In genomic region chr3:33843801-33844632, GRCm38 (mm10) we compare ENCODE assay signal across 8 mouse cellular contexts. TPM values are rescaled to one million over a fixed set of nuclear protein-coding genes. Genes with fewer than 3 reads are reported as not detected.
DNase-seq lines count a peak whose midpoint lies in the region; ATAC-seq lines count a peak whose summit lies in the region.

Gene Ccdc39 (minus strand): TSS chr3:33844310.

- peak within 1 kb of the TSS; percentile 85 for H3K4me2 ChIP-seq in hindbrain, embryonic 15.5 days

- peak within 1 kb of the TSS; percentile 74 for H3K4me3 ChIP-seq in hindbrain, embryonic 15.5 days

- H3K9me3 ChIP-seq in hindbrain, embryonic 15.5 days: no peaks in the 10 kb centered on the region

- 4% methylated on average over 26 of the region's 26 CpGs for WGBS in hindbrain, embryonic 15.5 days

- H3K9ac ChIP-seq in hindbrain, embryonic 15.5 days: peak within 1 kb of the TSS; percentile 63

- H3K36me3 ChIP-seq in hindbrain, embryonic 15.5 days: no peaks in the 10 kb centered on the region

- no peaks in the 10 kb centered on the region for H3K27me3 ChIP-seq in hindbrain, embryonic 15.5 days

- peaks cover 12% of the 10 kb centered on the region; the same call in 1 of the 2 replicates for H3K4me1 ChIP-seq in hindbrain, embryonic 15.5 days (replicated peaks)

- peak within 1 kb of the TSS; percentile 81 for H3K27ac ChIP-seq in hindbrain, embryonic 15.5 days (replicated peaks)

- peak; percentile 29 for DNase-seq in WW6 (ENCODE audit: low read depth, low spot score)
- DNase-seq in cerebellum, postnatal 25 days: peak; percentile 76 to 85
- DNase-seq in frontal cortex, postnatal 36 days (ENCODE audit: low spot score in 2 of 2): peak; percentile 77 to 88
- DNase-seq in layer of hippocampus, postnatal 36 days: peak; percentile 78 to 81
- DNase-seq in lung, postnatal 25 days (ENCODE audit: low spot score): peak; percentile 65
- peak; percentile 53 for DNase-seq in retina, postnatal 7 days (ENCODE audit: low read depth, low spot score)
- DNase-seq in urinary bladder, postnatal 36 days (ENCODE audit: low spot score in 2 of 2): peak; percentile 27 to 57

- ATAC-seq in hindbrain, embryonic 15.5 days (ENCODE audit: low FRiP score, low read depth): peak; percentile 95

RNA-seq across cellular contexts. Expression of gene Ccdc39, which starts in this region (rescaled TPM):
- polyA plus RNA-seq in hindbrain, embryonic 15.5 days (2015; fragmentation: Nextera tagmentation; extraction: Ambion mirVana): 16.6 and 17.3 TPM in 2 replicates
- 10 to 100 TPM; 22.4 to 30.3 TPM for total RNA-seq in layer of hippocampus, postnatal 36 days (2021)

Comparison
In these comparisons a context has a peak if more than half of its experiments do, and no peak if none do; other contexts are left out.
1. Peak in every context shown above with its lines: DNase-seq, ATAC-seq, H3K4me3 ChIP-seq and H3K27ac ChIP-seq.
2. DNase-seq: peak in every context shown above with its lines; median percentile 82 in frontal cortex, postnatal 36 days; 80 in cerebellum, postnatal 25 days; 80 in layer of hippocampus, postnatal 36 days; 65 in lung, postnatal 25 days; 53 in retina, postnatal 7 days; 42 in urinary bladder, postnatal 36 days; 29 in WW6.